Mouse (Mus musculus): Measurements from ENCODE around the gene Yae1d1. TPM values are rescaled to one million over a fixed set of nuclear protein-coding genes. Genes with fewer than 3 reads are reported as not detected.
A peak's percentile ranks its signal among the peaks of the same experiment; 100 is the strongest.

The Yae1d1 gene
- 71.1 and 73.2 TPM in 2 replicates for polyA plus RNA-seq (2015; fragmentation: Nextera tagmentation; extraction: Ambion mirVana)

DNA sequence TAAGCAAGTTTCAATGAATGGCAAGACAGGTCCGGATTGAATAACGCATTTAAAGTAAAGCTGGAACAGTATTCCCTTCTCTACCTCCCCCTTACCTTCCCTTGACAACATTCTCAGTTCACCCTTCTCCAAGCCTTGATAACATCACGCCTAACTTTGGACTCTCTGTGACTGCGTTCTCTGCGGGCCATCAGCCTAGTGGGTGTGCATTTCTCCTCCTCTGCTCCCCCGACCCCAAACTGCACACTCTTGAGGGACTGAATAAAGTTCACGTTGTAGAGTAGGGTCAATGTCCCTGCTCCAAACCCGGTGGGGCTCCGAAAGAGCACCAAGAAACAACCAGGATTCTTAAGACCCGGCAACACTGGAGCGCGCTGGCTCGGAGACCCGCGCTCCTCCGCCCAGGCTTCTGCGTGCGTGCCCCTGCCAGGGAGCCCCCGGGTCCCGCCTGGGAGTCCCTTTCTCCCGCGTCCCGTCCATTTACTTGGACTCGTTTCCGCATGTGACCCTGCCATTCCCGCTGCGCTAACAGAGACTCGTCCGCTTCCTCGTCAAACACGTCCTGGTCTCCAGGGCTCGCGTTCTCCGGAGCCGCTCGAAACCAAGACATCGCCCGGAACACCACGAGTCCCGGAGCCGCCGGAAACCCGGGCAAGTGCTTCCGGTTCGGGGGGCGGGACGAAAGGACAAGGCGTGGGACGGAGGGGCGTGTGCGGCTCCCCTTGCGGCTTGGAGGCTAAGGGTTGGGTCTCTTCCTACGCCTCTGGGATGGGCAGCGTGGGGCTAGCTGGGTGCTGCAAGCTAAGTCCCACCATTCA lies at the start of gene Yae1d1:
Yae1d1 (minus strand) TSS at position 653 of the 818 bp plus-strand sequence.
- WGBS, result under 1% methylated on average over 54 of the region's 54 CpGs
- no peaks in the 10 kb centered on the region for H3K36me3 ChIP-seq
- H3K9ac ChIP-seq, result peak within 1 kb of the TSS; percentile 87
- no peaks in the 10 kb centered on the region for H3K9me3 ChIP-seq (replicated peaks)
- H3K4me1 ChIP-seq, result peaks cover 5% of the 10 kb centered on the region; the same call in 1 of the 2 replicates
- H3K27me3 ChIP-seq, result no peaks in the 10 kb centered on the region
- peak within 1 kb of the TSS; percentile 86 for H3K27ac ChIP-seq (replicated peaks)
- peak within 1 kb of the TSS; percentile 73 for H3K4me2 ChIP-seq (replicated peaks)
- ATAC-seq (ENCODE audit: insufficient number of reproducible peaks, low FRiP score, low TSS enrichment, low read depth), result peak; percentile 93
- peak within 1 kb of the TSS; percentile 83 for H3K4me3 ChIP-seq (replicated peaks)

DNA sequence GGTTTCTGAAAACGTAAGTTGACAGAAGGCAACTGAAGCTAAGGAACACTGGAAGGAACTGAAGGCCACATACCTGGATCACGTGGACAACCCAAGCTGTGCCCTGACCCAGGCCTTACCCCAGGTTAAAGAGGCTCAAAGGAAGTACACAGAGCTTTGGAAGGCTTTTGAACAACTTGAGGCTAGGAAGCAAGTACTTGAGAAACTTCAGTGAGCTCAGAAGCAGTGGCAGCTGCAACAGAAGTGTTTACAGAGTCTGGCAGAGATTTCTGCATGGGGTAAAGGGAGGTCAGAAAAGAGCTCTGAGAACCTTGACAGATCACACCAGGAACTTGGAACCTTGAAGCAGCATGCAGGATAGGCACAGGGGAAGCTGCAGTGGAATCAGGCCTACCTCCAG lies 45.7 kb upstream of the Yae1d1 start:
- Histone ChIP-seq H3K27me3 (no peaks in the 10 kb centered on the region), H3K27ac (replicated peaks) (no peak overlapping the region), H3K9me3 (replicated peaks) (no peaks in the 10 kb centered on the region), H3K9ac (no peak overlapping the region), H3K4me1 (no peaks in the 10 kb centered on the region), H3K4me3 (replicated peaks) (no peak overlapping the region), H3K36me3 (no peaks in the 10 kb centered on the region), H3K4me2 (replicated peaks) (no peak overlapping the region)
- WGBS, result 67% methylated on average over 2 of the region's 2 CpGs
- no peak for ATAC-seq (ENCODE audit: insufficient number of reproducible peaks, low FRiP score, low TSS enrichment, low read depth)

DNA sequence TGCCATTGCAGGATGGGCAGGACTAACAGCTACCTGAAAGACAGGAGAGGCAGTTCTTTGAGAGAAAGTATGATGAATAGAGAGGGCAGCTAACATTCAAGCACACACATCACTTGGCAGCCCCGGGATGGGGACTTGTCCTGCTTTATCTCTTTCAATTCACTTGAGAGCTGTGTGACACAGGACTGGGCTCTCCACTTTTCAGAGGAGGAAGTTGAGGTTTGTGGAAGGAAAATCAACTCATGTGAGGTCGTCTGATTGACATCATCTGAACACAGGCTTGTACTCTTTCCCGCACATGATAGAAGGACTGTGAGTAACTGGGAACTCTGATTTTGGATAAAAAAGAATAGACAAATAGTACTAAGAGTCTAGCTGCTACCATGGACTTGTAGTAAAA lies 23.5 kb upstream of the Yae1d1 start:
- H3K4me2 ChIP-seq (replicated peaks), result no peak overlapping the region
- H3K9me3 ChIP-seq (replicated peaks), result no peaks in the 10 kb centered on the region
- no peaks in the 10 kb centered on the region for H3K27me3 ChIP-seq
- no peak overlapping the region for H3K9ac ChIP-seq
- 62% methylated on average over 3 of the region's 3 CpGs for WGBS
- no peak for ATAC-seq (ENCODE audit: insufficient number of reproducible peaks, low FRiP score, low TSS enrichment, low read depth)
- H3K4me1 ChIP-seq, result no peaks in the 10 kb centered on the region
- H3K36me3 ChIP-seq, result no peaks in the 10 kb centered on the region
- H3K27ac ChIP-seq (replicated peaks), result no peak overlapping the region
- H3K4me3 ChIP-seq (replicated peaks), result no peak overlapping the region

DNA sequence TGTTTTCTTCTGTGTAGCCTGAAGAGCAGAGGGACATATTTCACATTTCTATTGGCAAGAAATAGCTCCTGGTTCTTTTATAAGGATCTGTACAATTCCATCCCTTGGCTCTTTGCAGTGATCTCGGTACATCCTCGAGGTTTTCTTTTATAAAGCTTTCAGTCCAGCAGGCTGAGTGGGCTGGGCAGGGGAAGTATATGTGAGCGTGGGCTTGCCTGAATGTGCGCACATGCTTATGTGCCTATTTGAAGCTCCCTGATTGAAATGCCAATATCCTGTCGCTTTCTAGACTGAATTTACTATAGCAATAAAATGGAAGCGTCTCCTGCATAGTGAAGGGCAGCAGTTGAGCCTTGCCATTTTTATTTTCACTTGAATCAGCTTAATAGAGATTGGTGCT lies 20.1 kb upstream of the Yae1d1 start:
- ATAC-seq (ENCODE audit: insufficient number of reproducible peaks, low FRiP score, low TSS enrichment, low read depth), result no peak
- Histone ChIP-seq H3K27ac (replicated peaks) (no peak overlapping the region), H3K4me2 (replicated peaks) (no peak overlapping the region), H3K4me3 (replicated peaks) (no peak overlapping the region), H3K9me3 (replicated peaks) (no peaks in the 10 kb centered on the region), H3K36me3 (no peaks in the 10 kb centered on the region), H3K9ac (no peak overlapping the region), H3K27me3 (no peaks in the 10 kb centered on the region), H3K4me1 (no peaks in the 10 kb centered on the region)
- 78% methylated on average over 6 of the region's 6 CpGs for WGBS

DNA sequence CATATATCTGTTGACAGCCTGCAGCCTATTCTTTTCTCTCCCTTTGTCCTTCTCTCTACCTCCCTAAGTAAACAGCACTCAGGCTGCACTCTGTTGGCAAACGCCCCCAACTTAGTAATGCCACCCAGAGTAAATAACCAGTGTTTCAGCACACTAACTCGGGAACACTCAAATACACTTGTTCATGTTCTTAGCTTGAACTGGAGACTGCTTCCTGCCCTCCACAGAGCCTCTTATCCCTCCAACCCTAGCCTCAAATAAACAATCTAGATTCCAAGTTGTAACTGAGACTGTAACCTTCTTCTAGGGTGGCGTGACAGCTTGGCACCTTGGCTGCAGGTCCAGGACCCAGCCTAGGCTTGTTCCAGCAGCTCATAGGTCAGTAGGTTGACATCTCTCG lies 17.9 kb upstream of the Yae1d1 start:
- no peak overlapping the region for H3K4me3 ChIP-seq (replicated peaks)
- no peaks in the 10 kb centered on the region for H3K36me3 ChIP-seq
- WGBS, result 77% methylated on average over 4 of the region's 4 CpGs

DNA sequence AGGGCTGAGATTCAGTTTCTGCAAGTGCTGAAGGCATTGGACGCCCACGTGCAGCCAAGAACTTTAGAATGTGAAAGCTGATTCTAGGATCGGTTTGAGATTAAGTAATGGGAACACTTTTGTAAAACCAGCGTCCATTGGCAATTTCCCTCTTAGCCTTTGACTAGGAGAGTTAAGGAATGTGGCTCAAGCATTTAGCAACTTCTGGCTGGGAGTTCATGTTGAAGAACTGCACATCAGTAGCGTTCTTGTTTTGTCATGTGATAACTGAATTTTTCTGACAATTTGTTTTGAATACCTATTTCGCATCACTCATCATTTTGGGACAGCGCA lies 332 bp upstream of the Yae1d1 start:
- no peak for ATAC-seq (ENCODE audit: insufficient number of reproducible peaks, low FRiP score, low TSS enrichment, low read depth)
- Histone ChIP-seq H3K27ac (replicated peaks) (peak overlapping the region; percentile 86), H3K9ac (peak overlapping the region; percentile 87), H3K4me1 (peaks cover 5% of the 10 kb centered on the region; the same call in 1 of the 2 replicates), H3K4me3 (replicated peaks) (peak overlapping the region; percentile 83), H3K27me3 (no peaks in the 10 kb centered on the region), H3K36me3 (no peaks in the 10 kb centered on the region), H3K4me2 (replicated peaks) (peak overlapping the region; percentile 73), H3K9me3 (replicated peaks) (no peaks in the 10 kb centered on the region)
- 36% methylated on average over 7 of the region's 7 CpGs for WGBS

More for the DNA sequence above, 17.9 kb upstream of the Yae1d1 start:
- Histone ChIP-seq H3K4me1 (no peaks in the 10 kb centered on the region), H3K4me2 (replicated peaks) (no peak overlapping the region), H3K27ac (replicated peaks) (no peak overlapping the region), H3K9me3 (replicated peaks) (no peaks in the 10 kb centered on the region), H3K27me3 (no peaks in the 10 kb centered on the region), H3K9ac (no peak overlapping the region)
- ATAC-seq (ENCODE audit: insufficient number of reproducible peaks, low FRiP score, low TSS enrichment, low read depth), result no peak

DNA sequence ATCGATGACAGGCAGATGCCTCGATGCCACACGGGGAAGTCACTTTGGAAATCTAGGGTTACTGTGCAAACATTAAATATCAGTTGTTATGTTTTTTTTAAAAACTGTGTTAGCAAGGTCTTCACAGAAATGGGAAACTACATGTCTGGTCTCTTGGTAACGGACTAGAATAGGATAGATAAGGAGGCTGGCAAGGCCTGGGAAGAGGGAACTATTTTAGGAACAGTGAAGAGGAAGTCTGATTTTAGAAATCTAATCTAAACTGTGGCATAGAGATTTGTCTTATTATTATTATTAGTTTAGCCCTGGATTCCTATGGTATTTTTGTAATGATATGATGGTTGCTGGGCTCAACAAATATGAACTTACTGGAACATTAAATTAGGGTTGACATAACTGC lies 1.1 kb downstream of the Yae1d1 start:
- Histone ChIP-seq H3K27ac (replicated peaks) (no peak overlapping the region), H3K36me3 (peaks cover 6% of the 10 kb centered on the region), H3K9ac (no peak overlapping the region), H3K4me1 (peaks cover 5% of the 10 kb centered on the region; the same call in 1 of the 2 replicates), H3K4me2 (replicated peaks) (peak overlapping the region; percentile 73), H3K27me3 (no peaks in the 10 kb centered on the region), H3K9me3 (replicated peaks) (no peaks in the 10 kb centered on the region), H3K4me3 (replicated peaks) (peak overlapping the region; percentile 83)
- no peak for ATAC-seq (ENCODE audit: insufficient number of reproducible peaks, low FRiP score, low TSS enrichment, low read depth)
- WGBS, result 63% methylated on average over 4 of the region's 4 CpGs

DNA sequence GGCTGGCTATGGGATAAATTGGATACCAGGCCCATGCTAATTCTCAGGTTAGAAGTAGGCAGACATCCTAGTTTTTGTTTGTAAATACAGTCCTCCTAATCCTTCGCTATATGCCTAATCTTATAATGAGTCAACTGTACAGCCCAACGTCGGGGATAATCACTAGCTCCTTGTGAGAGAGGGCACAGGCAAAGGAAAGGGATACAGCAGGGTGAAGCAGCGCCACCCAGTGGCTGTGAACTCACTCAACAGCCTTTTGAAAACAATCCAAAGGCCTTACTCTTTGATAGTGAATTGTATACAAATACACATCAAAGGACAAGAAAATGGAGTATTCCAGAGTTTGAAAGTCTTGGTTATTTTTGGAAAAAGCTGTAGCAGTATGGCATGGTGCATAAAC lies 10.0 kb downstream of the Yae1d1 start:
- Histone ChIP-seq H3K9me3 (replicated peaks) (no peaks in the 10 kb centered on the region), H3K27me3 (no peaks in the 10 kb centered on the region), H3K9ac (no peak overlapping the region), H3K36me3 (peaks cover 32% of the 10 kb centered on the region), H3K27ac (replicated peaks) (no peak overlapping the region), H3K4me2 (replicated peaks) (no peak overlapping the region), H3K4me3 (replicated peaks) (no peak overlapping the region), H3K4me1 (no peaks in the 10 kb centered on the region)
- ATAC-seq (ENCODE audit: insufficient number of reproducible peaks, low FRiP score, low TSS enrichment, low read depth), result no peak
- WGBS, result 45% methylated on average over 4 of the region's 4 CpGs

DNA sequence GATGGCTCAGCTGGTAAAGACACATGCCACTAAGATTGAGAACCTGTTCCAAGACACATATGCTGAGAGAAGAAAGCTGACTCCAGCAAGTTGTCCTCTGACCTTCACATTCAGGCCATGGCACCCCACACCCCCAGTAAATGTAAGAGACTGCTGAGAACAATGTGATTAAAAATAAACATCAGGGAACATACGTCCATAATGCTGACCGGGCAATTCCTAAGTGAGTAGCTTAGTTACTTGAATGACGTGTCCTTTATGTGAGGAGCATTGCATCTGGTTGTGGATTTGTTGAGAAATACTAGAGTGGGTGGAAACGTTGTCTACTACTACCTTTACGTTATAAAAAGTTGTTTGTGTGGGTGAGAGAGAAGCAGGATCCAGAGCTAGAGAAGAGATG lies 10.5 kb downstream of the Yae1d1 start:
- H3K4me2 ChIP-seq (replicated peaks), result no peak overlapping the region
- no peaks in the 10 kb centered on the region for H3K4me1 ChIP-seq
- WGBS, result 82% methylated on average over 5 of the region's 5 CpGs
- no peak for ATAC-seq (ENCODE audit: insufficient number of reproducible peaks, low FRiP score, low TSS enrichment, low read depth)
- no peak overlapping the region for H3K27ac ChIP-seq (replicated peaks)
- no peaks in the 10 kb centered on the region for H3K9me3 ChIP-seq (replicated peaks)
- H3K36me3 ChIP-seq, result peaks cover 30% of the 10 kb centered on the region
- no peak overlapping the region for H3K4me3 ChIP-seq (replicated peaks)
- H3K27me3 ChIP-seq, result no peaks in the 10 kb centered on the region
- H3K9ac ChIP-seq, result no peak overlapping the region

DNA sequence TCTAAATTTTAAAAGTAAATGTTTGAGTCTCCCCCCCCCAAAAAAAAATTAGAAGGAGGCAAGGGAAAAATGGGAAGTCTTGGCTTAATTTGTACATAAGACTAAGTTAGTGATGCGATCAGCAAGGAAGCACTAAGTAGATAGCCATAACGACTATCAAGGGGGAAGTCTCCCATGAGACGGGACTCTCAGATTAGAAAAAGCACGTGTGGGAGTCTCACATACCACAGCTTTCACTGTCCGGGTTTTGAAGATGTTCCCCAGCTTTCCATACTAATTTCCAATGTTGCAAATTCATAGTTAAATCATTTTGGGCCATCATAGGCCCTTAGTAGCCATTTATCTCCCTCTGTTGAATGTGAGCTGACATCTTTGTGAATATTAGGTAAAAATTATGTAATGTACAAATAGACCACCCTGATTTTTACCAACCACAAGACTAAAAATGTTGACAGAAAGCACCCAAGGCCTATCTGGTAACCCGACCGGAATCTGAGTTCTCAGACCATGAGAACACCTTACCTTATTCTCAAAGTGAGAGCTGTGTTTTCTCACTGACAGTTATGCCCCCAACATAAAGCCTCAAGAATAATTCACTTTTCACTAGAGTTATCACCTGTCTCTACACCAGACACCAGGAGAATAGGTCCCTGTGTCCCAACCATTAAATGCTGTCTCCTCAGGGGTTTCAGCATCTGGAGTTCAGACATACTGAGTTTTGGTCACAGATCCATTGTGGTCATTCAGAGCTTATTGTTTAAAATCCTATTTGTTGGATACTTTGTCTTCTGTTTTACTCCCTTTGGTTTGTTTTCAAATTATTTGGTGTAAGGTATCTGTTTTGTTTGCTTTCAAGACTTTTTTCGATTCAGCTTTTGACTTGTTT lies 16.1 kb downstream of the Yae1d1 start:
- H3K27me3 ChIP-seq, result no peaks in the 10 kb centered on the region
- no peak overlapping the region for H3K27ac ChIP-seq (replicated peaks)

DNA sequence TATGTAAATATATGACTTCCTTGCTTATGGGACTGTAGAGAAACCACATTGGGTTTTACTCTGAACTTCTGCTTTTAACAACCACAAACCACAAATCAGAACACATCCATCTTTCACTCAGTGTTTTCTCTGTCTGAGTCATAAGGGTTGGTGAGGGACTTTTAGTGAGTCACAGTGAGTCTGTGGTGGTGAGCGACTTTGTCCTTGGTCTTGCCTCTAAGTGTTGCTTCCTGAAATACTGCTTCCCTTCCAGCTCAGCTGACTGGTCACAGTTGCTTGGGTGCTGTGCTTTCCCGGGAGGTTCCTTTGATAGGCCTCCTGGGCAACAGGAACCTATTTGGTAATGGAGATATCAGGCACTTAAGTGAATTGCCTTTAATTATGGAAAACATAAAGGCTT lies 17.3 kb downstream of the Yae1d1 start:
- Histone ChIP-seq H3K4me3 (replicated peaks) (no peak overlapping the region), H3K36me3 (no peaks in the 10 kb centered on the region), H3K9me3 (replicated peaks) (no peaks in the 10 kb centered on the region), H3K4me1 (no peaks in the 10 kb centered on the region), H3K4me2 (replicated peaks) (no peak overlapping the region), H3K9ac (no peak overlapping the region), H3K27me3 (no peaks in the 10 kb centered on the region), H3K27ac (replicated peaks) (no peak overlapping the region)
- 47% methylated on average over 2 of the region's 2 CpGs for WGBS
- no peak for ATAC-seq (ENCODE audit: insufficient number of reproducible peaks, low FRiP score, low TSS enrichment, low read depth)

More for the DNA sequence above, 16.1 kb downstream of the Yae1d1 start:
- no peaks in the 10 kb centered on the region for H3K9me3 ChIP-seq (replicated peaks)
- H3K4me1 ChIP-seq, result no peaks in the 10 kb centered on the region
- no peaks in the 10 kb centered on the region for H3K36me3 ChIP-seq
- H3K9ac ChIP-seq, result no peak overlapping the region
- no peak for ATAC-seq (ENCODE audit: insufficient number of reproducible peaks, low FRiP score, low TSS enrichment, low read depth)
- WGBS, result 78% methylated on average over 8 of the region's 8 CpGs
- no peak overlapping the region for H3K4me3 ChIP-seq (replicated peaks)
- H3K4me2 ChIP-seq (replicated peaks), result no peak overlapping the region
